17 mouse cellular contexts compared by ENCODE assay signal in the genomic region with DNA sequence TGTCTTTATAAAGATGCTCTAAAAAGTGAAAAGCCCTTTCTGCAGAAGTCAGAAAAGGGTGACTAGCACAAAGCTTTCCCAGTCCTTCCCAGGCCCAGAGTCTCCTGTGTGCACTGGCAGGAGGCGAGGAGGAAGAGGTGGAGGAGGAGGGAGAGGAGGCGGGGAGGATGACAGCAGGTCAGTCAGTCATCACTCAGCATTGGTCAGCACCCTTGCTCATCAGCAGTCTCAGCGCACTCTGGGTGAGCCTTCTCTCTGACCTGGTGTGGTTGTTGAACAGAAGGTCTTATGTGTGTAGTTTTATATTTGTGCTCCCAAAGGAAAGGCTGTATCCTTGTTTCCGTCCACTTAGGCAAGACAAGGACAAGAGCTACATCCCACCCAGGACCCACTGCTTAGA.
"Had no signal": no experiment of that assay in that cellular context is flagged by ENCODE, and none has a peak within 500 bp of the region (broad histone marks: within the 10 kb centered on the region; RNA-seq: fewer than 3 reads in every experiment).

No protein-coding gene starts in this region.

- ATAC-seq: liver, postnatal 0 days; lung, postnatal 0 days; midbrain, embryonic 13.5 days; midbrain, embryonic 15.5 days had no signal

- H3K36me3 ChIP-seq: lung, embryonic 15.5 days; midbrain, embryonic 13.5 days; midbrain, embryonic 15.5 days; neural tube, embryonic 12.5 days; stomach, embryonic 15.5 days had no signal

- H3K9me3 ChIP-seq: lung, embryonic 15.5 days; midbrain, embryonic 13.5 days; midbrain, embryonic 15.5 days; neural tube, embryonic 12.5 days; stomach, embryonic 15.5 days had no signal

- H3K4me2 ChIP-seq: lung, embryonic 15.5 days; midbrain, embryonic 11.5 days; midbrain, embryonic 13.5 days; midbrain, embryonic 15.5 days; neural tube, embryonic 12.5 days; stomach, embryonic 15.5 days had no signal

- H3K27ac ChIP-seq: lung, embryonic 15.5 days; macrophage; midbrain, embryonic 13.5 days; midbrain, embryonic 15.5 days; neural tube, embryonic 12.5 days; stomach, postnatal 0 days had no signal

- H3K9ac ChIP-seq: liver, postnatal 0 days; lung, embryonic 15.5 days; midbrain, embryonic 13.5 days; midbrain, embryonic 15.5 days; neural tube, embryonic 12.5 days; stomach, embryonic 15.5 days had no signal

- H3K4me1 ChIP-seq: neural tube, embryonic 12.5 days; stomach, embryonic 15.5 days had no signal

- H3K4me3 ChIP-seq: lung, embryonic 15.5 days; midbrain, embryonic 13.5 days; midbrain, embryonic 15.5 days; neural tube, embryonic 12.5 days; stomach, embryonic 15.5 days had no signal

- H3K27me3 ChIP-seq: lung, embryonic 15.5 days; midbrain, embryonic 13.5 days; midbrain, embryonic 15.5 days; neural tube, embryonic 12.5 days; stomach, embryonic 15.5 days had no signal

- DNase-seq: liver, postnatal 0 days; lung, adult 2 months; lung, postnatal 14 days; lung, postnatal 36 days; right cerebral cortex, postnatal 14 days; thymus, adult 2 months; thymus, postnatal 25 days; thymus, postnatal 4 days had no signal
